Mouse (Mus musculus) right cerebral cortex, postnatal 10 days (tissue): ENCODE measurements at regions not wholly inside any gene's neighbourhood (a gene's known extent, or its start where the extent isn't known, plus 50 kb on each side); places are given as distances from the start of the nearest gene placed in this dataset.
A peak's percentile ranks its signal among the peaks of the same experiment; 100 is the strongest.

Experiments
- DNase-seq, 2 experiments: peaks; one replicate each; pipeline ENCODE4 v3.0.0; 2021; ENCODE audit warnings: low spot score in 2 of 2

DNA sequence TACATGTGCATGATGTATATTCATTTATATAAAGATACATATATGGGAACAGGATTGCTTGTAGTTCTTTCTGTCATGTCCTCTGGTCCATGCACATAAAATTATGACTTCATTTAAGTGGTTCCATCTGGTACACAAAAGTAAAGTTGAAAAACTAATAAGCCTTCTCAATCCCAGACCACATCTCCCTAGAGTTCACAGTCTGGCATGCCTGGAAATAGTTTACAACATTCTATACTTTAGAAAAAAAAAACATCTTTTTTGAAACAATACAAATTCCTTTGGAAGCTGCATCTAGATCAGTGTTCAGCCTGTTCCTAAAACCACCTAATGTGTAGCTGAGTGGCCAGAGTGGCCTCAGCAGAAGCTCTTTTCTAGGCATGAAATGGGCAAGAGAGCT, 578.2 kb upstream of the Marcks start:
- DNase-seq = no peak

DNA sequence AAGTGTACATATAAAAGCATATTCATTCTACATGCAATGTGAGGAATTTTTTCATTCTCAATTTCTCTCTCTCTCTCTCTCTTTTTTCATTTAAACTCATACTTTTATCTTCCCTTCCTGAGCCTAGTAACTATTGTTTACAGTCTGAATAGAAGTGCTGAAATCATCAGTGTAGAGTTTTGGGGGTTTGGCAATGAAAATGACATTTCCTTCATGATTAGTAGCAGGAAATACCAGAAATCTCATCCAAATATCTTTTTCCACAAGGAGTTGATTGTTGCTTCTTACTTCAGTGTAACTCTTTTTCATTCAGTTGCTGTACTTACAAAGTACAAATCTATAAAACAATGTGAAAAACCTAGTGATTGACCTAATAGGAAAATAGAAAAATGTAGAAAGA, 572.7 kb upstream of the Marcks start:
- DNase-seq = no peak

- peak in 1 of 2 experiments; percentile 19 for DNase-seq
Measured at GRCm38 (mm10) chr10:37694041-37694690, 555.4 kb upstream of the Marcks start.

- no peak for DNase-seq
Measured at GRCm38 (mm10) chr10:37692851-37693250, 554.1 kb upstream of the Marcks start.

- peak; percentile 61 to 70 for DNase-seq
Measured at GRCm38 (mm10) chr10:37691939-37692338, 553.2 kb upstream of the Marcks start.

DNA sequence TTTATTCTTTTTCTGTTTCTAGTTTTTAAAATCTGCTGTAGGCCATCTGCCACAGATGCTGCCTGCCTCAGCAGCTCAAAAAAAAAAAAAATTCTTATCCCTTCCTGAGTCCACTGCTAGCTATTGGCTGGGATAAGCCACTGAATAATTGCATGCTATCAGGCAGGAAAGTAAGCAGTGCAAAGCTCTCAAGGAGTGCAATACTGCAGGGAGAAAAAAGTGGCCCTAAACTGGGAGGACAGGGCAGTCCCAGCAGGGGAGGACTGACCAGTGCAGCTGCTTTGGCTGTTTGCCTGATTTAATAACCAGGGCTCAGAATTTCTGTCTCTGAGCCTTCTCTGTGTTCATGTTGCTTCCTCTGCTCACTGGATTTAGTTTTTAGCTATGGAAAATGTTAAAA, 544.4 kb upstream of the Marcks start:
- DNase-seq = peak in 1 of 2 experiments; percentile 27

GRCm38 (mm10) chr10:37680601-37681000, 541.9 kb upstream of the Marcks start:
- no peak for DNase-seq

DNA sequence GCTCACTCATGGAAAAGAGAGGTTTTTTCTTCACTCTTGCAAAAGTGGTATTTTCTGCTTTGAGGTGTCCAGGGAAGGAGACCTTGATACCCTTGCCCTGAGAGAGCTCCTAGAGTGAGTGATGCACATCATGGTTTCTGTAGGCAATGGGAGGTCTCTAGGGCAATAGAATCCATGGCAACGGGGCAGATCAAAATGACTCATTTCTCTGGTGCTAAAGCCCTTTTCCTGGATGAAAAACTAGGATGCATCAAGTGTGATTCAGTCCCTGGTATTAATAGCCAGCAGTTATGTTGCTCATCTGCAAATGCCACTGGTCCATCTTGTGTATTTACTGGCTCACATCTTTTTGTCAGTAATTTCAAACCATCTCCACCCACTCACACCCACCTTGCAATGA, 539.1 kb upstream of the Marcks start:
- no peak for DNase-seq

GRCm38 (mm10) chr10:37668827-37669226, 530.1 kb upstream of the Marcks start:
- DNase-seq = peak; percentile 26 to 40

DNA sequence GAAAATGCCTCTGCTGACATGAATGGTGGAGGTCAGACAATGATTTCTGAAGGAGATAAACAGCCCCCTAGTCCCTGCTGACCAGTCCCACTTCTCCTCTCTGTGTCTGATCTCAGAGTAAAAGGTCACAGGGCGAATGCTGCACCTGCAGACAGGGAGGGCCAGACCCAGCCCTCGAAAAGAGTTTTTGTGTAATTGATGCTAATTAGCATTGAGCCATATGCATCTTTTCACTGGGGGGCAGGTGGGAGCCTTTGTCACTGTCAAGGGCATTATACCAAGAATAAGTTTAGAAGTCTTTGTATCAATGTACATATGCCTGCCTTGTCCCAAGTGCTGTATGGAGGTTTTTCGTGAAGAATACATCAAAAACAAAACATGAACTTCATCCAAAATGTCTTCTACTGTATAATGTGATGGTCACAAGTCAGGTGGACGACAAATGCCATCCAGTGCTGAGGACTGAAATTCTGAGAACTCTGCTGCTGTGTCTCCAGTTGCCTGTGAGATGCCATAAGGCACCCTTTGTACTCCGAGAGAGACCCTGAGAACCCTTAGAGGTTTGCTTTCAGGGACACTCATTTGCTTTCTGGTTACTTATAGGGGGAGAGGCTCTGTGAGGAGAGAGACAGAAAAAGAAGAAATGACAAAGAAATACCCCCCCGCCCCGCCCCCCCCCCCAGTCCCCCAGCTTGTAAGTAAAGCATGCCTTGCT, 528.5 kb upstream of the Marcks start:
- no peak for DNase-seq

DNA sequence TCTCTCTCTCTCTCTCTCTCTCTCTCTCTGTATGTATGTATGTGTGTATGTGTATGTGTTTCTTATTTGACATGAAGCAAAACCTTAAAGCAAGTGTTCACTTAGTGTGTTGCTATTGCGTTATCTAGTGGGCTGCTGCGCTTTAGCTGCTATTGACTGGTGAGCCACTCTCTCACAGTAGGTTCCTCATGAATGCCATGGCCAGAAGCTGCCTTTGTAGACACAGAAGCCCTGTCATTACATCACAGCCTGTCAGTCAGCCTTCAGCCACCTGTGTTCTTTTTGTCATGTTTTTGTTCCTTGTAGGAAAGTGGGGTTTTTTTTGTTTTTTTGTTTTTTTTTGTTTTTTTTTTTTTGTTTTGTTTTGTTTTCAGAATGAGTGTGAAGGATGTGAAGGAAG, 527.8 kb upstream of the Marcks start:
- DNase-seq = no peak

GRCm38 (mm10) chr10:37637001-37637562, 498.4 kb upstream of the Marcks start:
- DNase-seq = no peak

GRCm38 (mm10) chr10:37636421-37636820, 497.7 kb upstream of the Marcks start:
- DNase-seq = no peak

DNA sequence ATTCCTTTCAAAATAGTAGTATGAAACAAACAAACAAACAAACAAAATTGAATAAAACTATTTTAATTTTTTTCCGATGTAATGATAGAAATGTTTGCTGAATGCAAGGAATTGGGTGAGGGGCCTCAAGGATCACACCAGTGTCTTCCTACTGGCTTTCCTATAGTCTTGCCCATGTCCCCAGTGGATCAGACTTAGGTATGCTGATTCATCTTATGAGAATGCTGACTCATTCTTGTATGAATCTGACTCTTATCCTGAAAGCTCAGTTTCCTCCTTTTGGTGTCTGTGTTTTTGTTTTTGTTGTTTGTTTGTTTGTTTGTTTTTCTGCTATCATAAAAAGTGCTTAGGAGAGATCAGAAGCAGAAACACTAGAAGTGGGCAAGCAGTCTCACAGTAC, 491.7 kb upstream of the Marcks start:
- no peak for DNase-seq

- no peak for DNase-seq
Measured at GRCm38 (mm10) chr10:37627900-37628299, 489.2 kb upstream of the Marcks start.

DNA sequence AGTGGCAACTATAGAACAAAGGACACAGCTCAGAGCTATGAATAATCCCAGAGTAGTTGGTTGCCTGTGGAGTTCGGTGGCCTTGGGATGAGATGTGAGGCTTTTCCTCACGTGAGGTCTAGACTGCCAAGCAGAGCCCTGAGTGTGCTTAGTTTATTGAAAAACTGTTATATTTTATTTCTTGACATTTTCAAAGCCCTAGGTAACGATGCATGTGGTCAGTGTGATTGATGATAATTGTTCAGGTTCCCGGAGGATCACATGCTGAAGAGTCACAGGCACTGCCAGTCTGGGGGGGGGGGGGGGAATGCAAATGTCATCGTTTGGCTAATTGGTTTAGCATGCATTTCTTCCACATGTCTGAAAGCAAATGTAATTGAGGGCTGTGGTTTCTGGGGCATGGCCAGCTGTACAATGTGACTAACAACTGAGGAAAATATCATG, 488.1 kb upstream of the Marcks start:
- DNase-seq = no peak

DNA sequence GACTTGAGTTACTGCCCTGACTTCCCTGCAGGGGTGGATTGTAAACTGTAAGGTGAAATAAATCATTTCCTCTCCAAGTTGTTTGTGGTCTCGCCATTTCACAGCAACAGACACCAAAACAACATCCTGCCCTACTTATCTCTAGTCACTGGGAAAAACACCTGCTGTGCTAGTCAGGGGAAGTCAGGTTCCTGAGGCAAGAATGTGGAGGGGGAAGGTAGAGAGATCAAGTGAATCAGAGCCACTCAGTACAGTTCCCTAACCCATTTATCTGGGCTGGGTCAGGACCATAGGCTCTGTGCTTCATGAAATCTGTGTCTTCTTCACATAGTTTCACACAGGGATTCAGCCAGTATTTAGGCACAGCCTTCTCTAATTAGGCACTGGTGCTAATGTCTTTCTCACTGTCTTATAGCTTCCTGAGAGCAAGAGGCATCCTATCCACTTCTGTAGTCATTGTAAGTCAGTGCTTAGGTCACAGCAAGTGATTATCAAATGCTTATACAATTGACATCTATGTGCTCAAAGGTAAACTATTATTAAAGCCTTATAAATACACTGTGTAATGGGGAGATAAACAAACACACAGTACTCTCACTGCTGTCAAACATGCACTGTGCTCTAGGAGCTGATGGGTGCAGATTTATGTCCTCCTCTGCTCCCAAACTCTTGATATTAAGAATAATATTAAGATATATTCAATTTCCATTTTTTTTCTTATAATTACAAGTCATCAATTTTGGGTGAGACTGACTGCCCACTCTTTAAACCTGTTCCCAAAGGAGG, 487.4 kb upstream of the Marcks start:
- DNase-seq = no peak

GRCm38 (mm10) chr10:37623041-37623440, 484.3 kb upstream of the Marcks start:
- no peak for DNase-seq

DNA sequence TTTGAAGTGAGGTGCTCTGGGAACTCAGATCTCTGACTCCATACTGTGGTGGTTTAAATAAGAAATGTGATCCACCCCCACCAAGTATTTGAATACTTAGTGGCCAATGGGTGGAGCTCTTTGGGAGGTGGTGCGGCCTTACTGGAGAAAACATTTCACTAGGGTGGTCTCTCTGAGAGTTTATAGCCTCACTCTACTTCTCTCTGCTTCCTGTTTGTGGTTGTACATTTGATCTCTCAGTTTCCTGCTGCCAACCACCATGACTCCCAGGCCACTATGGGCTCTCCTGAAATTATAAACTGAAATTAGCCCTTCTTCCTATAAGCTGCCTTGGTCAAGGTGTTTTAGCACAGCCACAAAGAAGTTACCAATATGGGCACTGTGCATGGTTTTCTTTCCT, 479.9 kb upstream of the Marcks start:
- no peak for DNase-seq

DNA sequence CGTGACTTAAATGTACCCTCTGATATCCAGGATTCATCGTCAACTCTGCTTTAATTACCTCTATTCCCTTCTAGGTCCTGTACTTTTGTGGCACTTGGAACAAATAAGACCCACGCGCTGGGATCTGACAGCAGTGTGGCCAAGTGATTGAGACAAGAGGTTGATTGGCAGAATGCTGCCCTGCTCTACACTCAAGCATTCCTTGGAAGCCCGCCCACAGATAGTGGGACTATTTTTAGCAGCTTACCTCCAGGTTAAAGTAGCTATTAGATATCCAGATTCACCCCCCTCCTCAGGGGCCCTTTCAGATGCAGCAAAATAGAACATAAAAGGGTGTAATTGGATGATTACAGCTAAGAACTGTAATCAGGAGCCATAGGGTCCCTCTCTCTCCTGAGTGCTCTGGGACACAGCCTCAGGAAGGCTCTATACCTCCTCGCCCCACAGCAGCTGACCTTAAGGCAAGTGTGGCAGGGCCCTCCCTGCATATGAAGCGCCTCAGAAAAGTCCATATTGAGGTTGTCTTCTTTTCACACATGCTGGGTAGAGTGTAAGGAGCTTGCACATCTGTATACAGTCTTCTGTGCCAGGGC, 479.1 kb upstream of the Marcks start:
- no peak for DNase-seq

DNA sequence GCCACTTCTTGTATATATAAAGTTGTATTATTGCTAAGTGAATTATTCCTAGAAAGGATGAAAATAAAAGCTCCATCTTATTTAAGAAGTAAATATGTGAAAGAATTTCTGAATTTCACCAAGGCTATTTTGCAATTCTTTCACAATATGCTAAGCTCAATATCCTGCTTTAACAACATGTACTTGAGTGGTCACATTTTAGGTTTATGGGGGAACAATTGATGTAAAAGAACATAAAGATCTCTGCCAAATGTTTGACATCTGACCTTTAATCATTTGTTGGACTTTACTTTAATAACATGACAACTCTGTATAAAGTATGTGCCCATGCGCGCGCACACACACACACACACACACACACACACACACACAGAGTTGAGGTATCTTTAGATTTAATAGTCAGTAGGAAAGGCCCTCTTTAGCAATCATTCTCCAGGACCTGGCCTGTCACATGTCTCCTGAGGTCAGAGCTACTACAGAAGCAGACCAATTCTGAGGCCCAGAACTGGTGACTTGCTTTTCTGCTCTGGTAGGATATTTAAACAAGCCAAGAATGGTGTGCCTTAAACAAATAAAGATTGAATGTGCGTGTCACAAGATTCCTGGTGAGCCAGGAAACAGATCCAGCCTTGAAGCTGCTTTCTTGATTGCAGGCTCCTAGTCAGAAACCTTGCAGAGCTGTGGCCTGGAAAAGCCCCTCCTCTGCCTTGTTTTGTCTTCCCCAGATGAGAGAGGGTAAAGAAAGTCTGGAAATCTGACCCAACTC, 477.4 kb upstream of the Marcks start:
- DNase-seq = no peak
